Mouse (Mus musculus) thymus, postnatal 4 days (tissue): ENCODE results near the gene Zfp775.
A peak's percentile ranks its signal among the peaks of the same experiment; 100 is the strongest.

ENCODE experiments used
- DNase-seq: peaks from one replicate; pipeline ENCODE4 v3.0.0; 2021

Zfp775 gene

GRCm38 (mm10) chr6:48601271-48602079 lies at the start of gene Zfp775:
Gene Zfp775 (plus strand): TSS chr6:48602063.
- peak; percentile 94 for DNase-seq

- DNase-seq = peak; percentile 75
These were observed 48.9 kb upstream of the Zfp775 start for GRCm38 (mm10) chr6:48552918-48553317.

DNA sequence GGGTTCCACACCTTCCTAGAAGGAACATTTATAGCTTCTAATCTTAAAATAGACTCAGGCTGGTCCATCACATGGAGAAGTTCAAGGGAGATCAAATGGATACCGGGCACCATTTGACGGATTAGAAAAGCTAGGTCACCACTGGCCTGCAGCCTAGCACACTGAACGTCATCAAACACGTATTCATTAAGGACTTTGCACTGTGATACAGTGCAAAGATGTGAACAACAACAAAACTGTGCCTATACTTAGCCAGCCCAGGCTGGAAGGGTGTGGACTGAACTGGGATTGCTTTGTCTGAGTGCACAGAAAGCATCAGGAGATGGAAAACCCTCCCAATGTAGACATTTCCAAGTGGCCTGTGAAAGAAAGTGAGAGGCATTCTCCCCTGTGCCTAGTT lies 48.0 kb upstream of the Zfp775 start:
- DNase-seq = no peak

DNA sequence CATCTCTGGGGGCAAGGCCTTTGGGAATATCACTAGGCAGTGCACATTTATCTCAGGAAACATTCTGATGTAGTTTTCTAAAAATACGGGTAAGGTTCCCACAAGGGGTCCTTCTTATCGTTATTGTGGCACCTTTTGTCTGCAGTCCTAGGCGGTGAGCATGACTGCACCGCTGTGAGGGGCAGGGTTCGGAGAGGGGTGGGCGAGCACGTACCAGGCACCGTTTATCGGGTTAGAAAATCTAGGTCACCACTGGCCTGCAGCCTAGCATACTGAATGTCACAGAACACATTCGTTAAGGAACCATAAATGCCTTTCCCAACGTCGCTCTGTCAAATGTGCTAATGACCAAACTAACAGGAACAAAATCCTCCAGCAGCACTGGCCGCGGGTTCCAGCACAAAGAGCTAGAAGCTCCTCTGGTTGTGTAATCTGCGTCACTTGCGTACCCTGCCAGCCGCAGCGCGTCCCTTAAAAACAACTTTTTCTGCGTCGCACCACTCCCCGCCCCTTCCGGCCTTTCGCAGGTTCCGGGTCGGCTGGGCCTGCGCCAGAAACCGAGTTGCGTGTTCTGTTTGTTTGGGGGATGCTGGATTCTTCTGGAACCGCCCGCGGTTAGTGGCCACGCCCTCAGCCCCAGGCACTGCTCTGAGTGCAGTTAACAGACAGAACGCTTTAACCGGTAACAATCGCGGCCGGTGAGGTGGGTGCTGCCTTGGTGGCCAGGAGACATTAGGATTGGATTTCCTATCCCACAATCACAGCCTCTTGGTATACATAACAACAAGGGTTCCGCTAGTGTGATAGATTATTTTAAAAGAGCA lies 47.4 kb upstream of the Zfp775 start, which contains the start of gene Lrrc61:
Gene Lrrc61 (plus strand): TSS at position 517 of the 824 bp plus-strand sequence.
- DNase-seq = peak; percentile 89

- DNase-seq = peak; percentile 26
These were observed 46.6 kb upstream of the Zfp775 start for GRCm38 (mm10) chr6:48555104-48555890.

GRCm38 (mm10) chr6:48555956-48556355 lies 45.9 kb upstream of the Zfp775 start:
- no peak for DNase-seq

DNA sequence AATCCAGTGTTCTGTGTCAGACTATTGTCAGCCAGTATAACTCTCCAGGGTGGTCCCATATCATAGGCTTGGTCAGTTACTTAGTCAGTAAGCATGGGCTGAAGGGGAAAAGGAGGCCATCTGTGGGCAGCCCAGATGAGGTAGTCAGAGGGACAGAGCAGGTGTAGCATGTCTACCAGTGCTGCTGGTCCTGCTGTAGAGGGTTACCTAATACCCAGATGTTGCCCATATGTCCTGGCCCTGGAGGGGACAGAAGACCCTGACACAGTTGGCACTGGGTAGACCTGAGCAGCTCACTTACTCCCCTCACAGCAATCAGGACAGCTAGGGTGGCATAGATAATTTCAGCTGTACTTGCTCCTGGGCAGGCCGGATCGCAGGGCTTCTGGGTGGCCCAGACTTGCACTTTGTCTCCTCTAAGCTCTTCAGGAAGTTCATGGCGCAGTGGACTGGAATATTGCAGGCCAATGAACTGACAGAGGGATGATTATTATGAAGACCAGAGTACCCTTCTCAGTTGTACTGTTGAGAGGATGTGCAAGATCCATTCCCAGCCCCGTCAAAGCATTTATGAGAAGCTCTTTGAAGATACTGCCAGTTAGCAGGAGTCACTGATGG lies 36.1 kb upstream of the Zfp775 start:
- no peak for DNase-seq

DNA sequence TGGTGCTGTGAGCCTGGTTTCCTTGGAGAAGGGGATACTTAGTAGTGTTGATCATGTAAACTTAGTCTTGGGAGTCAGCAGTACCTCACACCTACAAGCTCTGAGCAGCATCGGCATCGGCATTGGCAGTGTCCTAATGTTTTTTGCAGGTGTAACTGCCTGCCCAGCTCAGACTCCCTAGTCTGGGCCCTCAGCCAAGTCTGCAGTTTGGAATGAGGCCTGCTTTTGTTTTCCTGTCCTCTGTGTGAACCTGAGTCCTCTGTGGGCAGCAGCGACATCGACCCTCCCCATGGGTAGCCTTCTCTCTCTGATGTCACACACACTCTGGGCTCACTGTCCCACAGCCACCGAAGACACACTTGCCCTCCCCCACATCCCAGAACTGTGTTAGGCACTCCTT lies 35.6 kb upstream of the Zfp775 start:
- DNase-seq = no peak

GRCm38 (mm10) chr6:48568036-48568984 lies 33.6 kb upstream of the Zfp775 start:
- DNase-seq = no peak

GRCm38 (mm10) chr6:48569065-48569807 lies 32.6 kb upstream of the Zfp775 start:
- DNase-seq = no peak

DNA sequence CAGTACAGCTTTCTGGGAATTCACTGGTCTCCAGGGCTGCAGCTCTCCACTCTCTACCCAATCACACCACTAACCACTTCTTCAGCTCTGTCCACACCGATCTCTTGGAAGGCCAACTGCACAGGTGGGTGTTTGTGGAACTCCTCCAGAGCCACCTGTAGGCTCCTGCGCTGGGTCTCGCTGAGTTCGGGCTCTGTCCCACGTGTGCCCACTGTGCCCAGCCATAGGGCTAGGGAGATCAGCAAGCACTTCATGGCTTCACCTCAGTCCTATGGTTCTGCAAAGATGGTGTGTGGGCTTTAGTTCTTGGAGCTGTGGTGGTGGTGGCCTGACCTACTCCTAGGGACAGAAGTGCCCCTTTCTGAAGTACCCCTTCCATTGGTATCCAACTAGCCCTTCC lies 29.8 kb upstream of the Zfp775 start:
- DNase-seq = no peak

GRCm38 (mm10) chr6:48572572-48573061 lies 29.2 kb upstream of the Zfp775 start, which contains the start of gene Rarres2:
Gene Rarres2 (minus strand): TSS chr6:48572789.
- no peak for DNase-seq

DNA sequence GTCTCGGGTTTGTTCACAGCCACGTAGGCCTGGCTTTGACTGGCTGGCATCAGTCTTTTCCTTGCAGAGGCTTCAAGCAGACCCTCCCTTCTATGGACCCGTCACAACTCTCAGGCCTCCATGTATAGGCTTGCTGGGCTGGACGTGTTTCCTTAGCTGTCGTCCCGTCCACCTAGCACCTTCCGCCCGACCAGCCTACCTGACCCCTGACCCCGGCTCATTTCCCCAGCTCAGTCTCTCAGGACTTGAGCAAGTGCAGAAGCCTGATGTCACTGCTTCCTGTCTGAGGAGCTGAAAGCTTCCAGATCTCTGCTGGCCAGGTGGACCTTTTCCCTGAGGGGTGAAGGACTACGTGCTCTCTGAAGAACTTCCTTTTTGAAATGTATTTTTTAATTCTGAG lies 28.6 kb upstream of the Zfp775 start:
- no peak for DNase-seq

GRCm38 (mm10) chr6:48573981-48574380 lies 27.9 kb upstream of the Zfp775 start:
- DNase-seq = no peak

DNA sequence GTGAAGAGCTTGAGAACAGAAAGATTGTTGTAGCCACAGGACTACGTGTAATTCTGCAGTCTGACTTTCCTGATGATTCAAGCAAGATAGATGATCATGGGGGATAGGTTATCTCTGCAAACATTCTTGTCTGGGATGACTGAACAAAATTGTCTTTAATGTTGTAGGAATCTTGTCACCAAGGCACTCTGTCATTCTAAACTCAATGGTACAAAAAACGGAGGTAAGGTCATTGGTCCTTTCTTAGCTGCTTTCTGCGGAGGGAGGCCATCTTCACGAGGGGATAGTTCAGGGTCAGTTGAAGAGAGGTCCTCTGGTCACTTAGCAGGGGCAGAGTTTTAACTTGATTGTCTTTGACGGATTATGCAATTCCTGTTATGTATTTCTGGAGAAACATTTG lies 23.1 kb upstream of the Zfp775 start:
- no peak for DNase-seq

GRCm38 (mm10) chr6:48579215-48579648 lies 22.6 kb upstream of the Zfp775 start:
- no peak for DNase-seq

GRCm38 (mm10) chr6:48581257-48581656 lies 20.6 kb upstream of the Zfp775 start:
- no peak for DNase-seq

DNA sequence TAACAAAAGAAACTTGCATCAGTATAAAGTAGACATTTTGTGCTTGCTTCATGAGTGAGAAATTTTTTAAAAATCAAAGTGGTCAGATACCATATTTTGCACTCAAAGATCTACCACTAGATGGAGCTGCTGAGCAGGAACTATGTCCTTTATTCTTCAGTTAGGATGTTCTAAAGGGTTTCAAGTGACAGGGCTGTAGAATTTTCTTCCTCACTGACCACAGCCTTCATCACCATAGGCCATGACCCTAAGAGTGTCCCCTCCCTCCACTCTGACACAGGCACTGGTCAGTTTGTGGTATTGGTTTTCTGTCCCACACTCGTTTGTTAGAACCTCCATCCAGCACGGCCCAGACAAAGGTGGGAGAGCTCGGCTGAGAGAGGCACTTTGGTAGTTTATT lies 19.8 kb upstream of the Zfp775 start:
- peak; percentile 31 for DNase-seq

DNA sequence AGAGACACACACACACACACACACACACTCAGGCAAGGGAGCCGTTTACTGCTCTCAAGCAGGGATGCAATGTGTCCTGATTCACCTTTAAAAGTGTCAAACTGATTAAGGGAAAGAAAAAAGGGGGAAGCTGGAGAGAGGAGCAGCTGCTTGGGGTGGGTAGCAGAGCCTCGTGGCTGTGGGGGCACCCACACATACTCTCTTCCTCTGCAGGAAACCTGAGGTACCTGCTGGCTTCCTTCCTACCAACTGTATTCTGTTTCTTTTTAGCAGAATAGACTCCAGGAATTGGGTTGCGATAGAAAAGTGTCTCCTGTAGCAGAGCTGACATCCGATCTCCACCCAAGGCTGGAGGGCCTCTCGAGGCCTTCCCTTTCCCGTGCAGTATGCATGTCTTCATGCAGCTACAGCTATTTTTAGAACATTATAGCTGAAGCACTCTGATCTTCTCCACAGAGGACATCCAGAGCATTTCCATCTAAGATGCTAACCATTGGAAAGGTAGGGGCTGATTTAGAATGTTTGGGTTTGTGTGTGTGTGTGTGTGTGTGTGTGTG lies 12.6 kb upstream of the Zfp775 start, which contains the start of gene Gm45021:
Gene Gm45021 (plus strand): TSS at position 417 of the 557 bp plus-strand sequence.
- DNase-seq = no peak
